Mouse (Mus musculus) adrenal gland, adult 8-10 months (tissue): ENCODE measurements around the gene Gm10401. TPM values are rescaled to one million over a fixed set of nuclear protein-coding genes. Genes with fewer than 3 reads are reported as not detected.
"Not testable (repeated sequence)": the region's sequence is repeated elsewhere in the genome, so short reads cannot be mapped to it uniquely, and the experiment has no call there.

ENCODE experiments used
- DNase-seq: peaks from one replicate; pipeline ENCODE4 v3.0.0; 2022
- total RNA-seq, 4 experiments: library from RNA; stranded (reverse); gene quantifications; 2 replicates each; pipeline ENCODE4 v1.2.4; 2022

Gm10401 gene
- total RNA-seq, 4 experiments from 2014 or later: not detected

DNA sequence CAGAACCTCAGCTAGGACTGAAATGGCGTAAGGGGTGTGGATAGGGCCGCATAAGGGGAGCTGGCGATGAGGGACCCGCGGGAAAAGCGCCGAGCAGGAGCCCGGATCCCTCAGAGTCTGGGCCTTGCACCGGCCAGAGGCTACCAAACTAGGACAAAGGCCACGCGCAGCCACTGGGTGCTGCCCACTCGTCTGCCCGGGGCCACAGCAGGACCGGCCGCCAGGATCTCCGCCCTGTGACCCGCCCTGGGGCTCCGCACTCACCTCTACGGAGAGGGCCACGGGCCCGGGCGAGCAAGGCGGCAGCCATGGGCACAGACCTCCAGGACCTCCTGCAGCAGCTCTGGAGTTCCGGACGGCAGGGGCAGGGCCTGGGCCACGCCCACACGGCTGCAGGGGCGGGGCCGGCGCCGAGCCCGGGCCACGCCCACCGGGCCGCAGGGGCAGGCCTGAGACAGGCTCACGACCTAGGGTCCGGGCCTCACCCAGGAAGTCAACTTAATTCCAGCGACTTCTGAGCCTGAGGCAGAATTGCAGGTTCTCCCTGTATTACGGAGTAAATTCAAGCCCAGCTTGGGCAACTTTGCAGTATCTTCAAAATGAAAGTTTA lies 21.0 kb upstream of the Gm10401 start, which contains the start of gene Acads:
Gene Acads (minus strand): TSS at position 386 of the 610 bp plus-strand sequence.
- DNase-seq: peak; percentile 83

DNA sequence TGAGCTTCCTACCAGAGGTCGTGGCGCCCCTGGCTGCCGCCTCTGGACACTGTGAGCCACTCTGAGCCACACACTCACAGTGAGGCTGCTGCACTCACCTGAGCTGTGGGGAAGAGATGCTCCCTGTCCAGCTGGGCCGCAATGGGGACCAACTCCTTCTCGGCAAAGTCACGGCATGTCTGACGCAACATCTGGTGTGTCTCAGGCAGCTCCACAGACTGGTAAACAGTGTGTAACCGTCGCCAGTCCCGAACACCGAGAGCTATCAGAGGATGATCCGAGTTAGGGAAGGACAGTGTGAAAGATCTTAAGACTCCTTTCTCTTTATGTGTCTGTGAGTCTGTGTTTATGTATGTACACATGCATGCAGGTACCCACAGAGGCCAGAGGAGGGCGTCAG lies 19.4 kb upstream of the Gm10401 start:
- DNase-seq: no peak

DNA sequence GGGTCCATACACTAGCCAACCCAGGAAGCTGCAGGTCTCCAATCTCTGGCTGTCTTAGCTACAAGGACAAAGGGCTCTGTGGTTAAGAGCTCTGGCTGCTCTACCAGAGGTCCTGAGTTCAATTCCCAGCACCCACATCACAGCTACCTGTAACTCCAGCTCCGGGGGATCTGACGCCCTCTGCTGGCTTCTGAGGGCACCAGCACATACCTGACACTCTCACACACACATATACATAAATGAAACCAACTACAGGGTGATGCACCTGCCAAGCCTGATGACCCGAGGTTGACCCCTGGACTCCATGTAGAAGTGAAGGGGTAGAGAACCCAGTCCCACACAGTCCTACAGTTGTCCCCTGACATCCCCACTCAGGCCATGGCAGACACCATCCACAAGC lies 18.3 kb upstream of the Gm10401 start:
- DNase-seq: no peak

DNA sequence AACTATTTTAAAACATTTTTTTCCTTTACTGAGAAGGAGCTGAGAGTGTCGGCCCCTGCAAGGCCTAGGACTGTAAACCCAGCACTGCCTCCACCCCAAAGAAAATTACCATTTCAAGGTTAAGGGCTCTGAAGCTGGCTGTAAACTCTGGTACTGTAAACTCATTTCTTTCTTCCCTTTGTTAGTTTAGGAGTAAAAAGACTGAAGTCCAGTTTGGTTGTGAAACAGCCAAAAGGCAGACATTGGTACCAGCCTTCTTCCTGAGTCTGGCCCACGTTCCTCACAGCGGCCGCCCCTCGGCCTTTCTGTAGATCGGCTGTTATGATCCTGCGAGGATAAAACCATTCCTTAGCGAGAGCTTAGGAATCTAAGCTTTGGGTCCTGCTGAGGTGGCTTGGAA lies 16.4 kb upstream of the Gm10401 start:
- no peak for DNase-seq

DNA sequence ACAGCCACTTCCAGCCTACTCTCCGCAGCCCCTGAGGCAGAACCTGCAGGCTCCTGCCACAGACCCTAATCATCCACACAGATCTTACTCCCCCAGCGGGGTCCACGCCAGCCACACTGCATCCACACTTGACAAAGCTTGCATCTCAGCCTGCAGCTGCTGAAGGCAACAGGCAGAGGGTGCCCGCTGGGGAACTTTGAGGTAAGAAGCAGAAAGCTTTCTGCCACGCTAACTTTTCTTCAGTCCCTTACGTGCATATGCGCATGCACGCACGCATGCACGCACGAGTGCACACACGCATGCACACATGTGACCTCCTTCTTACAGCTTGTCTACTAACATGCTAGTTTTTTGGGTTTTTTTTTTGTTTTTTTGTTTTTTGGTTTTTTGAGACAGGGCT lies 15.1 kb upstream of the Gm10401 start:
- no peak for DNase-seq

DNA sequence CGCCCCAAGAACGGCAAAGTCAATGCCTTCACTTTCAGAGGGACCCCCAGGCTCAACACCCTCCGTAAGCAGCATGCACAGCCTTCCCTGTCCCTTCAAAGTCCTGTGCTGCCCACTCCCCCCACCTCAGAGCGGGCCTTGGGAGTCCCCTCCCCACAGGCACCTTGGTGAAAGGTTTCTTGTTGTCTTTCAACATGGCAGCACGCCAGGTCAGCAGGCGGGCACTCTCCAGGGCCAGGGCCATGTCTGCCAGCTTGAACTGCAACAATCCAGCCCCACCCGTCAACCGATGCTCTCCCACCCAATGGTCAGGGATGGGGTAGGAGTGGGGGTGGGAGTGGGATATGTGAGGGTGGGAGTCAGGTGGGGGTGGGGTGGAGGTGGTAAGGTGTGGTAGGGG lies 13.1 kb upstream of the Gm10401 start:
- DNase-seq: no peak

DNA sequence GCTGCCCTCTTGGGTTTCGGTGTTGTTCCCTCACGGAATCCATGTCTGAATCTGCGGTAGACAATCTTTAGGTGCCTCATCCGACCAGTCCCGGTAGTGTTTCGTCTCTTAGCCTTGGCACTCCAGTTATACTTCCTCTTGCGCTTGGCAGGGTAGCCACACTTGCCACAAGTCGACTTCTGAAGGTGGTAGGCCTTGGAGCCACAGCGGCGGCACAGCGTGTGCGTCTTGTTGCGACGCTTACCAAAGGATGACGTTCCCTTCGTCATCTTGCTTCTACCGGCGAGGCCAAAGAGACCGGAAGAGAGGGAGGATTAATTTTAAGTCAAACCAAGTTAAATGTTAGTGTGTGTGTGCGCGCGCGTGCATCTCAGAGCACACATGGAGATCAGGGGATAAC lies 5.2 kb upstream of the Gm10401 start:
- DNase-seq: not testable (repeated sequence)

DNA sequence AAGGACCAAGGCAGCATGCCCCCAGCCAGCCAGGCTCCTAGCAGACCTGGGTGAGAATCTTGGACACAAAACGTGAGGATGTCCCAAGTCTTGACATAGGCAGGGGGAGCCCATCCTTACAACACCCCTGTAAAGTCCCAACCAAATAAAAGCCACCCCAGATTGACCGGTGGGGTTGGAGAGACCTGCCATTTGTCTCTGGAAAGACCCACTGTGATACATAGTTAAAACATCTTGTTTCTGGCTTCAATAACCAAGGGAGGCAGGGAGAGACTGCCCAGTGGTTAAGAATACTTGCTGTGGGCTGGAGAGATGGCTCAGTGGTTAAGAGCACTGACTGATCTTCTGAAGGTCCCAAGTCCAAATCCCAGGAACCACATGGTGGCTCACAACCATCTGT lies 4.1 kb upstream of the Gm10401 start:
- DNase-seq: no peak

DNA sequence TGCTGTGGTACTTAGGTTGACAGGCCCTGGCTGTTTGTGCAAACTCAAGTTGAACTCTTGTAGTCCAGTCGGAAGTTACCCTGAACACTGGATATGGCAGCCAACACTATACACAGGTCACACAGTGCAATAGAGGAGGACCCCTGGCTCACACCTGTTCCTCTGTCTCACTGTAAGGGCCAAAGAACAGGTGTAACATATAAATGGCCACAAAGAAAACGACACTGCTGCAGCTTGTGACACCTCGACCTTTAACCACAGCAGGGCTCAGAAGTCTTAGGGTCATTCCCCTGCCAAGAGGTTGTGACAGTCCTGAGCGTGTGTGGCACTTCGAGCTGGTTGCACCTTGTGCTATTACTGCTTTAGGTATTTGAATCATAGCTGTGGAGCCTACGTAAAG lies 2.4 kb upstream of the Gm10401 start:
- no peak for DNase-seq

DNA sequence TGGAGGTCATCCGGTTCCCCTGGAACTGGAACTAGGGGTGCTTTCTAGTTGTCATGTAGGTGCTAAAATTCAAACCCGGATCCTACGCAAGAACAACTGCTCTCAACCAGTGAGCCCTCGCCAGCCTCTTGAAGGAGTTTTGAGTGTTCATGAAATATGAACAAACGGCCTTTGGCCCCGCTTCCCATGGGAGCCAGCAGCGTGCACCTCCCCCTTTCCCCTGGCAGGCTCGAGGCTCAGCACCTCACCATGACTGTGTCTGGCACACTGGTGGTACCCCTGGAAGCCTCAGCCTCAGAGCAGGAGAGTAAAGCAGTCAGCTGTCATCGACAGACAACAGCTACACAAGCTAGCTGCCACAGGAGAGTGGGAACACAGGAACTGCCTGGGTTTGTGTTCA lies 1.9 kb upstream of the Gm10401 start:
- no peak for DNase-seq

DNA sequence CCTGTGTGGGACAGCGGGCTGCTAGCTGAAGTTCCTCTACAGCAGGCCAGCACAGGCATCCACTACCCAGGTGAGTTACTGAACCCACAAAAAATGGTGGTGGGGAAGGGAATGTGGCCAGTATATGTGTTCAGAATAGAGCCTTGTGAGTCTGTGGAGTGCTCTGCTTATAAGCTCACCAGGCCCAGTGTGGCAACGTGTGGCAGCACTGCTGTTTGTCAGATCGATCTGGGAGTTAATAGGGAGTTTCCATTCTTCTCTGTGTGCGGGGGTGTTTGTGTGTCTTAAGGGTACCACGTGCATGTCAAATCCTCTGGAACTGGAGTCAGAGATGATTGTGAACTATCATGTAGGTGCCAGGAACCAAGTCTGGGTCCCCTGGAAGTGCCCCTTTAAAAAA lies 1.4 kb upstream of the Gm10401 start:
- DNase-seq: no peak

DNA sequence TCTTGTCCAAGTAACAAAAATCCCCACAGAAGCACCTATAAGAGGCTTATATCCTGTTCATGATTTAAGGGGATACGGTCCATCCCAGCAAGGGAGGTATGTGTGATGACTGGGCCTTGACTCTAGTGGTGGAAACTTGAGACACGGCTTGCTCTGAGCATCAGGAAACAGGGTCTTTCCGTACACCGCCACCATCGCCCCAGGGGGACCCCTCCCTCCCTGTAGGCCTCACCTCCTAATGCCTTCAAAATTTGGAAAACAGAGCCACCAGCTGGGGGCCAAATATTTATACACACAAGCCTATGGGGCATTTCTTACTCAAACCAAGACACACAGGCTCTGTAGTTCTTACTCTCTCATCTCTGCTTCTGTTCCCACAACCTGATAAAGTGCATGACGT lies 6.3 kb downstream of the Gm10401 start:
- no peak for DNase-seq

DNA sequence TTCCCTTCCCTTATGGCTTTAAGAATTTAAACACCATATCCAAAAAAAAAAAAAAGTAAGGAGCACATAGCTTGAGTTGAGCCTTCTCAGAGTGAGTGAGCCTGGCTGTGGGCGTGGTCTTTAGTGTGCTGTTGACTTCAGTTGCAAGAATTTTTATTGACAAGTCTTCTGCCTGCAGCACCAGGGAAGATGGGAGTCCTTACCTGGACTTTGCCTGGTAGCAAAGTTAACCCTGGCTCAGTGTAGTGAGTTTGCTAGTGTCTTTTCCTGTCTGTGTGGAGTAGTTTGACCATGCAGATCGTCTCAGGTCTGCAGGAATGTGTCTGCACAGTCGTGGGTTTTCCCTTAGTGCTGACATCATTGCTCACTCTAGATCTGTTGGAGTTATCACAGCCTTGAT lies 7.1 kb downstream of the Gm10401 start:
- DNase-seq: no peak

DNA sequence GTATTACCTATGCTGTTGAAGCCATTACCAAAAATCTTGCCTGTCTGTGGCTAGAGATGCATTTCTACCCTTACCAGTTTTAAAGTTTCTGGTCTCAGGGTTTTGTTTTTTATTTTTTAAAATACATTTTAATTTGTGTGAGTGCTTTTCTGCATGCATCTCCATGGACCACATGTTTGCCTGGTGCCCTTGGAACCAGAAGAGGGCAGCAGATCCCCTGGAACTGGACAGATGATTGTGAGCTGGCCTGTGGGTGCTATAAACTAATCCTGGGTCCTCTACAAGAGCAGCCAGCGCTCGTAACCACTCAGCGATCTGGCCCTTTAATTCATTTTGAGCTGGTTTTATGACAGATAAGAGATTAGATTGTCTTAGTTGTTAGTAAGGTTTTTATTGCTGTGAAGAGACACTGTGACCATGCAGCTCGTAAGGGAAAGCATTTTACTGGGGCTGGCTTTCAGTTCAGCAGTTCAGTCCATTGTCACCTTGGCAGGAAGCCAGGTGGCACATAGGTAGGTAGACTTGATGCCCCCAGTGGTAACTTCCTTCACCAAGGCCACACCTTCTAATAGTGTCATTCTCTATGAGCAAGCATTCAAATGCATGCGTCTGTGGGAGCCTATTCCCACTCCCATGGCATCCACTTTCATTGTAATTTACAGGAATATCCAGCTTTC lies 8.4 kb downstream of the Gm10401 start:
- DNase-seq: no peak

DNA sequence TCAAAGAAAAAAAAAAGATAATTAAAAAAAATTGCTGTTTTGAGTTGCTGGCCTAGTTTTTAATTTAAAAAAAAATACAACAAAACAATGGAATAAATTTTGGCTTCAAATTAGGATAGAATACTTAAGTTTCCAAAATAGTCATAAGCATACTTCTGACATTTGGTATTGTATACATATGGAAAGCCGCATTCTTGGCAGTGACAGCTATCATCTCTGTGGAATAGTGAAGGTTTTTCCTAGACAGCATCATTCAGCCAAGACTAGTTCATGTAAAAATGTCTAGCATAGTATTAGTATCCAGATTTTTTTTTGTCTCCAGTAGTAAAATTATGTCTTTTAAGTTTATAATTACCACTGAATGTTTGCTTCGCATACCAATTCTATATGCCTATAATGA lies 12.4 kb downstream of the Gm10401 start:
- DNase-seq: no peak

DNA sequence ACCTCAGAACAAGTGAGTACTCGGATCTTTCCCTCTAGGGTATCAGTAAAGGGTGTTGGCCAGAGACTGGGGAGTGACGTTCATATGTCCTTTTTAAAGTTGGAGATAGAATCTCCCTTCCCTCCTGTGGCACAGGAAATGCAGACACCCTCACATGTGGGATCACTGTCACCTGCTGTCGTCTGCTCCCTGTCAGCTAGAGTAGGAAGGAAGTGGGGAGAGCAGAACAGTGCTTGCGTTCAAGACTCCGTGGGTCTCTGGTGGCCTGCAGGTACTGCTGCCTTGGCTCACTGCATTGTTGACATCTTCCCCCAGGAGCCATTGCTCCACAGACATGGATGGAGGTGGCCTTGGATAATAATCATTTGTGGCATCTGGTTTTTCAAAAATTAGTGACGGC lies 14.6 kb downstream of the Gm10401 start:
- no peak for DNase-seq

DNA sequence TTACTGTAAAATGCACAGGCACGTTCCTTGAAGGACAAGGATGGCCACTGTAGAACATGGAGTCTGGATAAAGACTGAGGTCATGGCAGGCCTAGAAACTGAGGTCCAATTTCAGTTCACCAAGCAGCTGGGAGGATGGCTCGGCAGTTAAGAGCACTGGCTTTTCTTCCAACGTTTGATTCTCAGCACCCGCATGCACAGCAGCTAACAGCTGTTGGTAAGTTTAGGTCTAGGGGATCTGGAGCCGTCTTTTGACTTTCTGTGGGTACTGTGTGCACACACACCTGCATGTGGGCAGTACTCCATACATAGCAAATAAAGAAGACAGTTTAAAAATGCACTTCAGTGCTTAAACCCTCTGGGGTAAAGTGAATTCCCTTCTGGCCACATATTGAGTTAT lies 16.5 kb downstream of the Gm10401 start:
- no peak for DNase-seq

DNA sequence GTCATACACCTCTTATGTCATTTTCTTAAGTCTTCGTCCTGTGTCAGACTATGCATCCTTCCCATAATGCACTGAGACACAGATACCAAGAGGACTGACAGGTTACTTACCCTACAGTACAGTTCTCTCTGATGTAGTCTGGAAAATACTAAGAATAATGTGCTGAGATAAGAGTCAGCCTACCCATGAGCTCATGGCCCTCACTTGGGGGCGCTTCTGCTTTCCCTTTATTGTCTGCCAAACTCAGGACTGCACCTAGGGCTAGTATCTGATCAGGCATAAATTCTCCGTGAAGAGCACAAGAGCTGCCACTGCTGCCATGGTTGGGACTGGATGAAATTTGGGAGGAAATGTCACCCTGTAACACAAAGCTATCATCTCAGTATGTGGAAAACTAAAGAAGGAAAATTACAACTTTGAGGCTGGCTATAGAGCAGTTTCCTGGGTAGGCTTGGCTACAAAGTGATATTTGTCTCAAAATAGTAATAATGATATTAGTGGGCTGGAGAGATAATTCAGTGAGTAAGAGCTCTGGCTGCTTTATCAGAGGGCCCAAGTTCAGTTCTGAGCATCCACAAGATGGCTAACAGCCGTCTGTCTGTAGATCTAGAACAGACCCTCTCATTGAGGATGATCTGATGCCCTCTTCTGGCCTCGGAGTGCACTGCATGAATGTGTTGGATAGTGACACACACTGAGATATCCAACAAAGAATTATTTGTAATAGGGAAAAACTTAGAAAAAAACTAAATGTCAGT lies 21.8 kb downstream of the Gm10401 start:
- DNase-seq: peak; percentile 45

DNA sequence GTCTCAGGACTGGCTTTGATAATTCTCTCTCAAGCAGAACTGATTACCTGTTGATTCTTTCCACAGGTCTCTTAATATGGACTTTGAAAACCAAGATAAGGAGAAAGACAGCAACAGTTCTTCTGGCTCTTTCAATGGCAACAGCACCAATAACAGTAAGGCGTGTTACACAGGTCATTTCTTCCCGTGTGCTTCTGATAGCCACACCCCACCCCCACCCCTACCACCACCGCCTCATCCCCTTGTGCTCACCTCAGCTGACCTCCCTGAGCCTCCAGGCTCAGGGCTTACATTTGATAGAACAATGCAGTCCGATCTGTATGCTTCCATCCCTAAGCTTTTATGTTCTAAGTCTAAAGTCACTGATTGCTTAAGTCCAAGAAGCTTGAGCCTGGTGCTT lies 23.3 kb downstream of the Gm10401 start:
- no peak for DNase-seq

DNA sequence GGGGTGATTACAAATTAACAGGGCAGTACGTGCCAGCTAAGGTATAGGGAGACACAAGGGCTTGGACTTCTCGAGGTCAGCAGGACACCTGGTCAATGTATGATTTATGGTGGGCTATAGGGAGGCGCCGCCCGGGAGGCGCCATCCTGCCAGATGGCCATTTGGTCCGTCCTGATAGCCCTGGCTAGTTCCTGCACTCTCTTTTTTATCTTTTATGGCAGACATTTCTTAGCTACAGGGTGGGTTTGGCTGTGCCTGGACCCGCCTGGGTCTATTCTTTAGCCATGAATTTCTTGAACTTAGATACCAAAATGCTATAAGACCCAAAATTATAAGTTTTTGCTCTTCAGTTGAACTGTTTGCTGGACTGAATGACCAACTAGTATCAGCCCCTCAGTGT lies 24.8 kb downstream of the Gm10401 start:
- not testable (repeated sequence) for DNase-seq

DNA sequence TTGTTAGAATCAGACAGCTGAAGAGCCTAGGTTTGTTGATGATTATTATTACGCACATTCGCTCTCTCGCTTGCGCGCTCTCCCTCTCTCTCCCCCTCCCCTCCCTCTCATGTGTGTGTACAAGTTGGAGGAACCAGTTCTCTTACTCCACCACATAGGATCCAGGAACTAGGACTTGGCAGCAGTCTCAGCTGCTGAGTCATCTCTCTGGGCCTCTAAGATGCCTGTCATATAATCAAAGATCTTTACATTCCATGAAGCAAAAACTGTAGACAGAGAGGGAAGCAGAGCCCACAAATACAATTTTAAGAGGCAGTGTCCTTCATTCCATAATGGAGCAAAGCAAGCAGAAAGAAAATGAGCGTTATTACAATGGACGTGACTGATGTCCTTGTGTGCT lies 26.0 kb downstream of the Gm10401 start:
- DNase-seq: peak; percentile 24

DNA sequence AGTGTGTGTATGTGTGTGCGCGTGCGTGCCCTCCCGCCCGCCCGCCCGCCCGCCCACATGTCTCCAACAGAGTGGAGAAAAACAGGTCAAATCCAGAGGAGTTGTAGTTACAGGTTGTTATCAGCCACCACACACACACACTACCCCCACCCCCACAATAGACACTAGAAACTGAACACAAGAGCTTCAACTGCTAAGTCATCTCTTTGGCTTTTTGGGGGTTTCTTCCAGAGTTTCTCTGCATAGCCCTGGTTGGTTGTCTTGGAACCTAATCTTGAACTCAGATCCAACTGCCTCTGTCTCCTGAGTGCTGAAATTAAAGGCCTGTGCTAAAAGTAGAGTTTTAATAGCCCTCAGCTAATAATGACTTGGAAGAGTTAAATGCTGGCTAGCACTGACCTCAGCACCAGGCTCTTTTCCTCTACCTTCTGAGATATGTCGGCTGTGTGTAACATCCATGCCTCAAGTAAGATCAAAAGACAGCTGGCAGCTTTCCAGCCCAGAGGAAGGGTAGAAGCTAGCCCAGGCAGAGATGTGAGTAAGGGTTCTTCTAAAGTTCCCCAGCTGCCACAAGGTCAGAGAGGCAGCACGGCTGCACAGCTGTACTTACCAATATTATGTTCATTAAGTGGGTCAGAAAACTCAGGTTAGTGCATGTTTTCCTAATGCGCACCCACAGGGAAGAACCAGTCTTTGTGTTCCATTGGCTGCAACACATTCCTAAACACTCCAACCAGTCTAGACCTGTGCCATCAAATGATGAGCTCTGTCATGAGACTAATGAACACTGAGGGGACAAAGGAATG lies 26.8 kb downstream of the Gm10401 start:
- DNase-seq: peak; percentile 49

DNA sequence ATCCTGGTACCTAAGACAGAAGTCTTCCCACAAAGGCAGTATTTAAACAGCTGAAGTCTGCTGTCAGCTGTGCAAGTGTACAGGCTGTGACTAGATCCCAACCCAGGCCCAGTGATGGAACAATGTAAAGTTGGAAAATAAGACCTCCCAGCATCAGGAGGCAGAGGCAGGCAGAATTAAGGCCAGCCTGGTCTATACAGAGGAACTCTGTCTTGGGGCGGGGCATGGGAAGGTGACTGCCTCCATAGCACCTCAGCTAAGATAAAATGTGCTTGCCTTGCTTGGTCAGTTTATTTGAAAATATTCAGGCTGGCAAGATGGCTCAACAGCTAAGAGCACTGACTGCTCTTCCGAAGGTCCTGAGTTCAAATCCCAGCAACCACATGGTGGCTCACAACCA lies 27.6 kb downstream of the Gm10401 start:
- no peak for DNase-seq
